Mouse (Mus musculus) hindbrain, embryonic 14.5 days (tissue): ENCODE results near the gene Asb2. TPM values are rescaled to one million over a fixed set of nuclear protein-coding genes. Genes with fewer than 3 reads are reported as not detected.
A peak's percentile ranks its signal among the peaks of the same experiment; 100 is the strongest.

Experiments
- ATAC-seq: fragments of 200-750 bp; cut with Nextera tagmentation; 2 replicates; pipeline ENCODE4 v1.8.0; 2017; ENCODE audit warnings: moderate number of reproducible peaks, mild to moderate bottlenecking, moderate TSS enrichment, moderate library complexity; ENCODE audit not compliant: low FRiP score
- DNase-seq: peaks from one replicate; pipeline ENCODE4 v3.0.0-alpha.2; 2015; ENCODE audit warnings: low spot score
- H3K27ac ChIP-seq: fragments of 300-500 bp; sonication (generic); 2 replicates; pipeline ENCODE4 v1.5.1; 2014; ENCODE audit warnings: mild to moderate bottlenecking, moderate library complexity
- H3K27me3 ChIP-seq: fragments of 300-500 bp; sonication (generic); 2 replicates; pipeline ENCODE4 v1.6.1; 2014; ENCODE audit warnings: mild to moderate bottlenecking, low read length, mixed read lengths; ENCODE audit not compliant: control insufficient read depth, insufficient read depth
- H3K36me3 ChIP-seq: fragments of 300-500 bp; sonication (generic); replicated peaks from 2 replicates; pipeline ENCODE4 v1.6.1; 2014; ENCODE audit not compliant: control insufficient read depth, insufficient read depth
- H3K4me1 ChIP-seq: fragments of 300-500 bp; sonication (generic); replicated peaks from 2 replicates; pipeline ENCODE4 v1.6.1; 2014; ENCODE audit warnings: antibody characterized with exemption, low read length, mixed read lengths; ENCODE audit not compliant: control insufficient read depth, insufficient read depth
- H3K4me2 ChIP-seq: fragments of 300-500 bp; sonication (generic); replicated peaks from 2 replicates; pipeline ENCODE4 v1.6.1; 2014; ENCODE audit warnings: mild to moderate bottlenecking, moderate library complexity
- H3K4me3 ChIP-seq: fragments of 300-500 bp; sonication (generic); replicated peaks from 2 replicates; pipeline ENCODE4 v1.5.1; 2014; ENCODE audit warnings: mild to moderate bottlenecking, low read length
- H3K9ac ChIP-seq: fragments of 300-500 bp; sonication (generic); 2 replicates; pipeline ENCODE4 v1.6.1; 2014
- H3K9me3 ChIP-seq: fragments of 300-500 bp; sonication (generic); 2 replicates; pipeline ENCODE4 v1.6.1; 2016; ENCODE audit warnings: low read length; ENCODE audit not compliant: control insufficient read depth
- WGBS: fragments of 180-500 bp; shearing (Covaris S2); extraction: QIAGEN DNeasy Blood & Tissue Kit; methylation state at CpG from one replicate; pipeline ENCODE4 v1.1.7; 2014; 5-methylcytosine and 5-hydroxymethylcytosine counted together
- polyA plus RNA-seq: library from polyadenylated mRNA; unstranded; fragments of >200 nt; fragmentation: Nextera tagmentation; extraction: Ambion mirVana; gene quantifications from 2 replicates; pipeline ENCODE4 v1.2.1, GENCODE M21; 2014

The Asb2 gene
- polyA plus RNA-seq, 1 experiment from 2014 or later = 1.6 TPM

GRCm38 (mm10) chr12:103314640-103315361 lies 41.0 kb downstream of the Asb2 start:
- WGBS = 2% methylated on average over 25 of the region's 25 CpGs
- H3K9me3 ChIP-seq = no peaks in the 10 kb centered on the region
- peak overlapping the region; percentile 56 for H3K4me2 ChIP-seq
- H3K36me3 ChIP-seq = no peaks in the 10 kb centered on the region
- peaks cover 32% of the 10 kb centered on the region for H3K4me1 ChIP-seq
- peaks cover 9% of the 10 kb centered on the region; the same call in 1 of the 2 replicates for H3K27me3 ChIP-seq
- H3K9ac ChIP-seq = peak overlapping the region; percentile 53
- H3K4me3 ChIP-seq = peak overlapping the region; percentile 28
- H3K27ac ChIP-seq = peak overlapping the region; percentile 70
- DNase-seq (peak; percentile 41), ATAC-seq (peak; percentile 80)

- ATAC-seq (peak; percentile 68), DNase-seq (peak; percentile 68)
- Histone ChIP-seq H3K27me3 (peaks cover 9% of the 10 kb centered on the region; the same call in 1 of the 2 replicates), H3K9ac (peak overlapping the region; percentile 38; the same call in 1 of the 2 replicates), H3K27ac (peak overlapping the region; percentile 70), H3K9me3 (no peaks in the 10 kb centered on the region), H3K4me1 (peaks cover 32% of the 10 kb centered on the region), H3K4me3 (0 out of 2 replicates have a peak overlapping the region, but pooled peaks have one; percentile 28), H3K36me3 (no peaks in the 10 kb centered on the region), H3K4me2 (peak overlapping the region; percentile 56)
- WGBS = 13% methylated on average over 21 of the region's 21 CpGs
Measured at GRCm38 (mm10) chr12:103313871-103314639, 41.7 kb downstream of the Asb2 start.

- ATAC-seq = no peak
- Histone ChIP-seq H3K36me3 (no peaks in the 10 kb centered on the region), H3K4me3 (no peak overlapping the region), H3K4me1 (peaks cover 32% of the 10 kb centered on the region), H3K27me3 (peaks cover 9% of the 10 kb centered on the region; the same call in 1 of the 2 replicates), H3K9ac (no peak overlapping the region), H3K4me2 (peak overlapping the region; percentile 56), H3K9me3 (no peaks in the 10 kb centered on the region), H3K27ac (peak overlapping the region; percentile 70)
- WGBS = 42% methylated on average over 6 of the region's 6 CpGs
- no peak for DNase-seq
Measured at GRCm38 (mm10) chr12:103313274-103313673, 42.5 kb downstream of the Asb2 start.

GRCm38 (mm10) chr12:103311921-103312320 lies 43.9 kb downstream of the Asb2 start:
- no peaks in the 10 kb centered on the region for H3K9me3 ChIP-seq

GRCm38 (mm10) chr12:103310744-103311267 lies 45.0 kb downstream of the Asb2 start, which contains the start of gene Fam181a:
TSS of gene Fam181a (plus strand) at chr12:103310975.
- H3K4me1 ChIP-seq = peaks cover 26% of the 10 kb centered on the region
- no peak within 1 kb of the TSS for H3K4me3 ChIP-seq
- H3K4me2 ChIP-seq = no peak within 1 kb of the TSS
- H3K36me3 ChIP-seq = no peaks in the 10 kb centered on the region
- no peaks in the 10 kb centered on the region for H3K9me3 ChIP-seq
- peaks cover 9% of the 10 kb centered on the region; the same call in 1 of the 2 replicates for H3K27me3 ChIP-seq
- H3K27ac ChIP-seq = no peak within 1 kb of the TSS
- no peak within 1 kb of the TSS for H3K9ac ChIP-seq
- DNase-seq = no peak
- WGBS = 89% methylated on average over 2 of the region's 2 CpGs
- ATAC-seq = no peak

More at GRCm38 (mm10) chr12:103311921-103312320, 43.9 kb downstream of the Asb2 start:
- ATAC-seq (no peak), DNase-seq (no peak)
- WGBS = 72% methylated on average over 8 of the region's 8 CpGs
- peaks cover 32% of the 10 kb centered on the region for H3K4me1 ChIP-seq
- no peak overlapping the region for H3K4me3 ChIP-seq
- no peaks in the 10 kb centered on the region for H3K36me3 ChIP-seq
- no peak overlapping the region for H3K27ac ChIP-seq
- H3K9ac ChIP-seq = no peak overlapping the region
- no peak overlapping the region for H3K4me2 ChIP-seq
- peaks cover 9% of the 10 kb centered on the region; the same call in 1 of the 2 replicates for H3K27me3 ChIP-seq

GRCm38 (mm10) chr12:103306720-103307119 lies 49.1 kb downstream of the Asb2 start:
- no peaks in the 10 kb centered on the region for H3K36me3 ChIP-seq
- H3K4me2 ChIP-seq = no peak overlapping the region
- ATAC-seq (no peak), DNase-seq (peak; percentile 69)
- H3K9ac ChIP-seq = no peak overlapping the region
- no peak overlapping the region for H3K4me3 ChIP-seq
- H3K27me3 ChIP-seq = no peaks in the 10 kb centered on the region
- H3K9me3 ChIP-seq = no peaks in the 10 kb centered on the region
- no peaks in the 10 kb centered on the region for H3K4me1 ChIP-seq
- H3K27ac ChIP-seq = no peak overlapping the region
- 22% methylated on average over 3 of the region's 3 CpGs for WGBS

GRCm38 (mm10) chr12:103306224-103306623 lies 49.6 kb downstream of the Asb2 start:
- ATAC-seq (0 out of 2 replicates have a peak, but pooled peaks have one; percentile 46), DNase-seq (peak; percentile 56)
- H3K36me3 ChIP-seq = no peaks in the 10 kb centered on the region

GRCm38 (mm10) chr12:103302960-103303359 lies 52.8 kb downstream of the Asb2 start:
- H3K27ac ChIP-seq = no peak overlapping the region
- no peak for DNase-seq
- H3K9ac ChIP-seq = no peak overlapping the region
- no peaks in the 10 kb centered on the region for H3K4me1 ChIP-seq
- no peak overlapping the region for H3K4me3 ChIP-seq
- H3K36me3 ChIP-seq = no peaks in the 10 kb centered on the region
- no peaks in the 10 kb centered on the region for H3K9me3 ChIP-seq
- no peak overlapping the region for H3K4me2 ChIP-seq
- 93% methylated on average over 1 of the region's 1 CpGs for whole genome bisulfite sequencing
- no peak for ATAC-seq
- no peaks in the 10 kb centered on the region for H3K27me3 ChIP-seq

More at GRCm38 (mm10) chr12:103306224-103306623, 49.6 kb downstream of the Asb2 start:
- Histone ChIP-seq H3K9me3 (no peaks in the 10 kb centered on the region), H3K27ac (no peak overlapping the region), H3K4me1 (no peaks in the 10 kb centered on the region), H3K9ac (no peak overlapping the region), H3K4me2 (no peak overlapping the region), H3K27me3 (no peaks in the 10 kb centered on the region), H3K4me3 (no peak overlapping the region)
- WGBS = 27% methylated on average over 2 of the region's 2 CpGs

- ATAC-seq (no peak), DNase-seq (peak; percentile 82)
- no peaks in the 10 kb centered on the region for H3K9me3 ChIP-seq
- H3K27me3 ChIP-seq = no peaks in the 10 kb centered on the region
- no peak overlapping the region for H3K9ac ChIP-seq
- 62% methylated on average over 2 of the region's 2 CpGs for WGBS
- H3K4me1 ChIP-seq = no peaks in the 10 kb centered on the region
- H3K36me3 ChIP-seq = no peaks in the 10 kb centered on the region
- no peak overlapping the region for H3K27ac ChIP-seq
- H3K4me2 ChIP-seq = no peak overlapping the region
- H3K4me3 ChIP-seq = no peak overlapping the region
Measured at GRCm38 (mm10) chr12:103301645-103302044, 54.2 kb downstream of the Asb2 start.
